Mouse (Mus musculus) CH12.LX (cell line): Measurements from ENCODE around the gene Pias1. TPM values are rescaled to one million over a fixed set of nuclear protein-coding genes. Genes with fewer than 3 reads are reported as not detected.

Experiments
- DNase-seq: peaks from one replicate; pipeline ENCODE4 v3.0.0-alpha.2; 2013; ENCODE audit errors: extremely low read depth
- H3K27ac ChIP-seq: 2 replicates; pipeline ENCODE4 v1.5.1; 2012; ENCODE audit warnings: low read depth, mild to moderate bottlenecking, control low read depth, moderate library complexity; ENCODE audit not compliant: insufficient read depth
- H3K27me3 ChIP-seq: replicated peaks from 2 replicates; pipeline ENCODE3; 2012; ENCODE audit warnings: inconsistent platforms
- H3K36me3 ChIP-seq, 2 experiments: replicated peaks in 1 of 2; 2 replicates each; pipeline versions ENCODE3 to v1.6.1; 2012; ENCODE audit warnings: inconsistent platforms in 1 of 2, low read length in 1 of 2, mild to moderate bottlenecking in 1 of 2, mixed read lengths in 1 of 2, moderate library complexity in 1 of 2; ENCODE audit not compliant: control insufficient read depth in 1 of 2, insufficient read depth in 1 of 2
- H3K4me1 ChIP-seq, 2 experiments: 2 replicates each; pipeline ENCODE4 v1.6.1; 2012; ENCODE audit warnings: inconsistent platforms in 1 of 2, moderate library complexity in 1 of 2; ENCODE audit not compliant: insufficient read depth in 2 of 2, control insufficient read depth in 1 of 2
- H3K4me2 ChIP-seq: 2 replicates; pipeline ENCODE4 v1.6.1; 2012; ENCODE audit warnings: low read depth, mild to moderate bottlenecking, control low read depth; ENCODE audit not compliant: poor library complexity, insufficient read depth, severe bottlenecking
- H3K4me3 ChIP-seq, 3 experiments: fragments of 150-350 bp in 1 of 3; sonication (generic) in 1 of 3; replicated peaks in 1 of 3; 2 replicates each; pipeline versions ENCODE3 to v1.5.1; 2011 to 2012; ENCODE audit warnings: low read depth in 2 of 3, low read length in 2 of 3, mild to moderate bottlenecking in 2 of 3, moderate library complexity in 2 of 3, control low read depth in 1 of 3, improper control_type of control experiment in 1 of 3, inconsistent platforms in 1 of 3, mixed read lengths in 1 of 3; ENCODE audit not compliant: poor library complexity in 1 of 3
- H3K79me2 ChIP-seq: replicated peaks from 2 replicates; pipeline ENCODE4 v1.6.1; 2012; ENCODE audit warnings: mild to moderate bottlenecking, moderate library complexity; ENCODE audit not compliant: control insufficient read depth, poor library complexity, insufficient read depth, severe bottlenecking; ENCODE audit errors: extremely low read depth
- H3K9ac ChIP-seq: 2 replicates; pipeline ENCODE4 v1.6.1; 2012; ENCODE audit warnings: low read depth, mild to moderate bottlenecking, control low read depth, moderate library complexity; ENCODE audit not compliant: insufficient read depth
- H3K9me3 ChIP-seq: replicated peaks from 2 replicates; pipeline ENCODE3; 2012; ENCODE audit warnings: low read length, inconsistent platforms, mixed read lengths
- BHLHE40 ChIP-seq: IDR thresholded peaks from 2 replicates; pipeline ENCODE4 v1.6.1; 2011; ENCODE audit warnings: mild to moderate bottlenecking, low read depth, low read length, improper control_type of control experiment
- CHD2 ChIP-seq: IDR thresholded peaks from 2 replicates; pipeline ENCODE4 v1.6.1; 2011; ENCODE audit warnings: low read length, improper control_type of control experiment
- CTCF ChIP-seq, 2 experiments: IDR thresholded peaks in 1 of 2; conservative IDR thresholded peaks in 1 of 2; 2 replicates each; pipeline ENCODE4 v1.5.1; 2011 to 2012; ENCODE audit warnings: low read depth in 2 of 2, low read length in 2 of 2, improper control_type of control experiment in 1 of 2, inconsistent platforms in 1 of 2, mild to moderate bottlenecking in 1 of 2, moderate library complexity in 1 of 2
- E2F4 ChIP-seq: IDR thresholded peaks from 2 replicates; pipeline ENCODE4 v1.6.1; 2011; ENCODE audit warnings: low read depth, low read length, improper control_type of control experiment; ENCODE audit not compliant: insufficient replicate concordance
- ELF1 ChIP-seq: IDR thresholded peaks from 2 replicates; pipeline ENCODE4 v1.6.1; 2014; ENCODE audit warnings: low read depth, mild to moderate bottlenecking, inconsistent platforms, low read length, improper control_type of control experiment
- EP300 ChIP-seq: IDR thresholded peaks from 2 replicates; pipeline ENCODE4 v1.6.1; 2011; ENCODE audit warnings: low read length, improper control_type of control experiment
- ETS1 ChIP-seq: conservative IDR thresholded peaks from 2 replicates; pipeline ENCODE4 v1.6.1; 2012; ENCODE audit warnings: low read depth, mild to moderate bottlenecking, inconsistent platforms, low read length, improper control_type of control experiment, moderate library complexity
- HCFC1 ChIP-seq: IDR thresholded peaks from 2 replicates; pipeline ENCODE4 v1.6.1; 2012; ENCODE audit warnings: low read depth, mild to moderate bottlenecking, inconsistent platforms, low read length, improper control_type of control experiment
- IRF4 ChIP-seq: IDR thresholded peaks from 2 replicates; pipeline ENCODE4 v1.6.1; 2014; ENCODE audit warnings: low read depth, mild to moderate bottlenecking, inconsistent platforms, low read length, improper control_type of control experiment
- JUN ChIP-seq: IDR thresholded peaks from 2 replicates; pipeline ENCODE4 v1.6.1; 2011; ENCODE audit warnings: low read depth, mild to moderate bottlenecking, low read length, improper control_type of control experiment, moderate library complexity; ENCODE audit not compliant: insufficient read depth
- MAZ ChIP-seq: IDR thresholded peaks from 2 replicates; pipeline ENCODE4 v1.6.1; 2012; ENCODE audit warnings: low read depth, mild to moderate bottlenecking, inconsistent platforms, low read length, improper control_type of control experiment, moderate library complexity
- MXI1 ChIP-seq: IDR thresholded peaks from 2 replicates; pipeline ENCODE4 v1.6.1; 2011; ENCODE audit warnings: mild to moderate bottlenecking, low read depth, low read length, improper control_type of control experiment
- POLR2AphosphoS2 ChIP-seq: IDR thresholded peaks from 2 replicates; pipeline ENCODE4 v1.6.1; 2011; ENCODE audit warnings: low read depth, low read length, improper control_type of control experiment
- RCOR1 ChIP-seq: conservative IDR thresholded peaks from 2 replicates; pipeline ENCODE4 v1.6.1; 2012; ENCODE audit warnings: low read depth, mild to moderate bottlenecking, inconsistent platforms, low read length, improper control_type of control experiment
- SMC3 ChIP-seq: IDR thresholded peaks from 2 replicates; pipeline ENCODE4 v1.6.1; 2011; ENCODE audit warnings: low read depth, low read length, improper control_type of control experiment
- UBTF ChIP-seq: IDR thresholded peaks from 2 replicates; pipeline ENCODE4 v1.6.1; 2012; ENCODE audit warnings: low read depth, mild to moderate bottlenecking, inconsistent platforms, low read length, improper control_type of control experiment, moderate library complexity
- ZC3H11A ChIP-seq: IDR thresholded peaks from 2 replicates; pipeline ENCODE4 v1.6.1; 2012; ENCODE audit warnings: low read depth, mild to moderate bottlenecking, inconsistent platforms, low read length, improper control_type of control experiment
- ZMIZ1 ChIP-seq: IDR thresholded peaks from 2 replicates; pipeline ENCODE4 v1.6.1; 2012; ENCODE audit warnings: low read depth, mild to moderate bottlenecking, inconsistent platforms, low read length, improper control_type of control experiment
- dilution Hi-C: fragments of 300-500 bp; cut with MboI; formaldehyde crosslinking; loops from 2 replicates; pipeline ENCODE4 v1.14.3; 2020; ENCODE audit warnings: low sequenced_read_pairs; ENCODE audit not compliant: extremely low pct_unique_long_range_greater_than_20kb, extremely low pct_ligation_motif_present
- in situ Hi-C: fragments of 300-500 bp; cut with MboI; formaldehyde crosslinking; loops from 3 replicates; pipeline ENCODE4 v1.14.3; 2019; ENCODE audit warnings: low sequenced_read_pairs, low pct_ligation_motif_present, low pct_unique_long_range_greater_than_20kb, mixed read lengths
- polyA plus RNA-seq: library from polyadenylated mRNA; unstranded; fragments of >175 nt; gene quantifications from 2 replicates; pipeline ENCODE4 v1.2.1, GENCODE M21; 2012; ENCODE audit warnings: low read depth; ENCODE audit not compliant: insufficient read length
- total RNA-seq, 2 experiments: library from RNA; depleted of rRNA; stranded (reverse); fragments of 300-350 nt in 1 of 2; fragments of >200 nt in 1 of 2; gene quantifications; 2 replicates each; pipeline ENCODE4 v1.2.3; 2012 to 2014

Gene Pias1
- total and polyA plus RNA-seq, 3 experiments, result 8.0 to 22.7 (median 11.9) TPM

DNA sequence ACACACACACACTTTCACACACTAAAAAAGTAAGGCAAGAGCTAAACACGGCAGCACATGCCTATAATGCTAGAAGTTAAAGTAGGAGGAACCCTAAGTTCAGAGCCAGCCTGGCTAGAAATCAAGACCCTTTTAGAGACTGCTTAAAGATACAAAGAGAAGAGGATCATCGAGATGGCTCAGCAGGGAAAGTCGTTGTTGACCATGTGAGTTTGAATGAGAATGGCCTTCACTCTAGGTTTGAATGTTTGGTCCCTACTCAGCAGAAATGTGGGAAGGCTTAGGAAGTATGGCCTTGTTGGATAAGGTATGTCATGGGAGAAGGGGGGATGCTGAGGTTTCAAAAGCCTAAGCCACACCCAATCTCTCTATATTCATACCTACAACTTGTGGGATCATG, 46.8 kb downstream of the Pias1 start:
- DNase-seq, result no peak
- Histone ChIP-seq H3K9me3 (peaks cover 2% of the 10 kb centered on the region), H3K4me1 (peaks cover 3 to 54% of the 10 kb centered on the region in 2 experiments; a peak in 3 of 4 replicates), H3K27ac (no peak overlapping the region), H3K4me3 (no peak overlapping the region), H3K36me3 (peaks cover 0 to 31% of the 10 kb centered on the region in 2 experiments), H3K79me2 (peaks cover 36% of the 10 kb centered on the region), H3K4me2 (no peak overlapping the region), H3K9ac (no peak overlapping the region), H3K27me3 (no peaks in the 10 kb centered on the region)
- dilution Hi-C loops (no loop called here), in situ Hi-C loops (no loop called here)
- TF ChIP-seq CHD2, result no peak
- no peak for TF ChIP-seq HCFC1
- no peak for TF ChIP-seq IRF4
- no peak for TF ChIP-seq SMC3
- no peak for TF ChIP-seq ZMIZ1

DNA sequence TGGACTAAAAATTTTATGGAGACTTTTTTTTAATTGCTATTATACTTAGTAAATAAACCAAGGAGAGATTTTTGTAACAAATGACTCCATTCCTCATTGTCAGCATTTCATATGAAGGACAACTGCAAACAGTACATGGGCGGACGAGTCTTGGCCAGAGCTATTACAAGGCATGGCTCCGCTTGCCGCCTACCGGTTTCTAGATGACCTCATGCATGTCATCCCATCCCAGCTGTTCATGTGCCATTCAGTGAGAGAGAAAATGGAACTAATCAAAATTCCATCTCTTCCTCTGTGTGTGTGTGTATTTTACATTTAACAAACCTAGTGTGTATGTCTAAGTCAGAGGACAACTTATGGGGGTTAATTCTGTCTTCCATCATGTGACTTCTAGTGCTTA, 51.9 kb downstream of the Pias1 start:
- in situ Hi-C loops, result no loop called here
- Histone ChIP-seq H3K4me1 (peaks cover 12 to 67% of the 10 kb centered on the region in 2 experiments), H3K27ac (no peak overlapping the region)

DNA sequence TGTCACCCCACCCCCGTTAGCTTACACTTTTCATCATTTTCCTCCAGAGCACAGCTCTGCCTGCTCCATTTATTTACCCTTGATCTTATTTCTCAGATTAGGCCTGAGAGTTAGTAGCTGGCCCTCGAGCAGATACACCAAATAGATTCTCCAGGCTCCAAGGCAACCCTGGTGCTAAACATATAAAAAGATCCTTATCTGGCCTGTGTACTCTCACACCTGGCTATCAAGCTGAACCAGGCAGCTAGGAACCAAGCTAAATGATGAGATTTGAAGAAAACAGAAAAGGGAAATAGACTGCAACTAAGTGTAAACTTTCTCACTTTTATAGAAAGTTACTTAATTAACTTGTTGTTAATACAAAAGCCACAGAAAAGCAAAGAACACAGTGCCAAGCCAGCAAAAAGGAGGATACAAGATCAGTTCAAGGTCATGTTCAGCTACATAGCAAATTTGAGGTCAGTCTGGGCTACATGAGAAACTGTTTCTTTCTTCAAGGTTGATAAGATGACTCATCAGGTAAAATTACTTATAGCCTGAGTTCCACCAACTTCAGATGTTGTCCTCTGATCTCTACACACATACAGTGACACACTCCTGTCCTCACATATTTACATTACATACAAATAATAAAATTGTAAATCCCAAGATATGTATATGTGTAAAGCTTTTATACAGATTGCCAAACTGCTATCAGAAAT, 52.9 kb downstream of the Pias1 start:
- H3K9me3 ChIP-seq, result no peaks in the 10 kb centered on the region
- TF ChIP-seq JUN, result no peak
- TF ChIP-seq BHLHE40, result no peak
- no peak for TF ChIP-seq CTCF (conservative IDR thresholded peaks at IDR 0.05 in 1 of 2, IDR thresholded peaks at IDR 0.05 in 1 of 2; ENCODE audit: low read depth in 2 of 2, low read length in 2 of 2)
- no peak for TF ChIP-seq RCOR1
- TF ChIP-seq MAZ, result no peak
- no peak for TF ChIP-seq MXI1
- TF ChIP-seq E2F4, result no peak
- no peak for TF ChIP-seq POLR2AphosphoS2
- no peak for TF ChIP-seq EP300
- TF ChIP-seq ZC3H11A, result no peak
- H3K4me2 ChIP-seq, result no peak overlapping the region
- H3K27me3 ChIP-seq, result no peaks in the 10 kb centered on the region
- no peak overlapping the region for H3K4me3 ChIP-seq
- dilution Hi-C loops (no loop called here), in situ Hi-C loops (no loop called here)
- no peak overlapping the region for H3K27ac ChIP-seq
- H3K36me3 ChIP-seq, result peaks cover 0 to 18% of the 10 kb centered on the region in 2 experiments
- H3K4me1 ChIP-seq, result peaks cover 18 to 75% of the 10 kb centered on the region in 2 experiments
- H3K9ac ChIP-seq, result no peak overlapping the region
- DNase-seq, result no peak
- H3K79me2 ChIP-seq, result peaks cover 58% of the 10 kb centered on the region

More for the DNA sequence above, 51.9 kb downstream of the Pias1 start:
- H3K4me2 ChIP-seq, result no peak overlapping the region
- H3K9me3 ChIP-seq, result peaks cover 2% of the 10 kb centered on the region
- DNase-seq, result no peak
- H3K79me2 ChIP-seq, result peaks cover 51% of the 10 kb centered on the region
- H3K4me3 ChIP-seq, result no peak overlapping the region
- TF ChIP-seq JUN (peak; percentile 60; the same call in 1 of the 2 replicates), ETS1 (peak; percentile 67), BHLHE40 (peak; percentile 53), UBTF (no peak), ELF1 (no peak), CHD2 (no peak)
- no peak overlapping the region for H3K9ac ChIP-seq
- no peaks in the 10 kb centered on the region for H3K27me3 ChIP-seq
- dilution Hi-C loops, result no loop called here
- H3K36me3 ChIP-seq, result peaks cover 0 to 20% of the 10 kb centered on the region in 2 experiments
